Mouse (Mus musculus): ENCODE measurements around the gene Pmvk. TPM values are rescaled to one million over a fixed set of nuclear protein-coding genes. Genes with fewer than 3 reads are reported as not detected.

The Pmvk gene
- polyA plus RNA-seq (2015; fragmentation: Nextera tagmentation; extraction: Ambion mirVana): 56.1 and 59.3 TPM in 2 replicates

DNA sequence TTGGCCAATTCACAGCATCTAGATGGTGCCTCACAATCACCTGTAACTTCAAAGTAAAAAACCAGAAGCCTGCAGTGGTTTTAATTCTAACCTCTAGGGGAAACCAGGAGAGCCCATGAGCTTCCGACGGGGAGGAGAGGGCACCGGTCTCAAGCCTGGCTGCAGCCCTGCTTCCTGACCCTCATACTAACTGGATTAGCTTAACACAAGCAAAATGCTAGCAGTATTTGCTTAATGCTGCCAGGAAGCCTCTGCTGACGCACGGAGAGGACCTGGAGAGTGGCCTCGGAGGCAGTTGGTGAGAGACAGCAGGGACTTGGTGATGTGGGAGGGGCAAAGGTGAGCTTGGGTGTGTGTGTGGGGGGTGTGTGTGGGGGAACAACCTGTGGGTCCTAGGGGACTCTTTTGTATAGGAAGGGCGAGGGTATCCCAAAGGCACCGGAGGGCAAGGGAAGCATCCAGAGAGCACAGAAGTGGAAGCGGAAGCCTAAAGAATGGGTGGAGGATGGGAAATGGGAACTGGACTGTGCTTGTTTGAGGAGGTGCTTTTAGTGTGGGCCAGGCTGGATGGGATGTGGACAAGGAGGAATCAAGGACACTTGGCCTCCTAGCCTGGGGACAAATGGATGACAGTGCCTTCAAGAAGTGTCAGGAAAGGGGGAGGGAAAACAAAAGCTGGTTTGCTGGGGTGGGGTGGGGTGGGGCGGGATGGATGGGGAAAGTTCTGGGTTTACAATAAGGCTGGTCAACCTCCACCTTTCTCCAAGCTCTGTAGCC, at the start of gene Pmvk:
TSS of gene Pmvk (plus strand) at position 141 of the 777 bp plus-strand sequence.
- H3K4me2 ChIP-seq (replicated peaks; ENCODE audit: low read depth, low read length): no peak within 1 kb of the TSS

DNA sequence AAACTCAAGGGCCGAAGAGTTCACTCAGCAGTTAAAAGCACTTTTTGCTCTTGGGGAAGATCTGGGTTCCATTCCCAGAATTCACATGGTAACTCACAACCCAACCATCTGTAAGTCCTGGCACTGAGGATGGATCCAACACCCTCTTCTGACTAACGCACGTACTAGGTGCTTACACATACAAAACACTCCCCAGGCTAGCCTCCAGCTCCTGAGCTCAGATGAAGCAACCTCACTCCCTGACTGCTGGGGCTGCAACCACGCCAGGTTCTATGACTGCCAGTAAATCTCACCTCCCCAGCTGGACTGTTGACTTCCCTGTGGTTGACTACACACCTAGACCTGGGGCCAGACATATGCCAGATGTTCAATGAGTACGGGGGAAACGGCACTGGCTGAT, 47.5 kb upstream of the Pmvk start:
- H3K9ac ChIP-seq (replicated peaks; ENCODE audit: low read length): no peak overlapping the region
- no peaks in the 10 kb centered on the region for H3K9me3 ChIP-seq (ENCODE audit: low read length)
- 93% methylated on average over 6 of the region's 6 CpGs for WGBS
- H3K27me3 ChIP-seq (ENCODE audit: insufficient read depth, low read length): no peaks in the 10 kb centered on the region
- H3K27ac ChIP-seq (ENCODE audit: low read length): no peak overlapping the region
- peaks cover 29% of the 10 kb centered on the region for H3K36me3 ChIP-seq (ENCODE audit: insufficient read depth, low read length)
- peaks cover 7% of the 10 kb centered on the region for H3K4me1 ChIP-seq (ENCODE audit: insufficient read depth, low read length)
- no peak for ATAC-seq (ENCODE audit: low FRiP score, low TSS enrichment)
- no peak overlapping the region for H3K4me3 ChIP-seq (ENCODE audit: low read length)
- H3K4me2 ChIP-seq (replicated peaks; ENCODE audit: low read depth, low read length): no peak overlapping the region

More for the DNA sequence above, at the start of gene Pmvk:
- WGBS: 63% methylated on average over 10 of the region's 10 CpGs
- H3K27ac ChIP-seq (ENCODE audit: low read length): no peak within 1 kb of the TSS
- H3K9ac ChIP-seq (replicated peaks; ENCODE audit: low read length): no peak within 1 kb of the TSS
- H3K36me3 ChIP-seq (ENCODE audit: insufficient read depth, low read length): no peaks in the 10 kb centered on the region
- H3K9me3 ChIP-seq (ENCODE audit: low read length): no peaks in the 10 kb centered on the region
- H3K4me3 ChIP-seq (ENCODE audit: low read length): no peak within 1 kb of the TSS
- H3K4me1 ChIP-seq (ENCODE audit: insufficient read depth, low read length): peaks cover 12% of the 10 kb centered on the region; the same call in 1 of the 2 replicates
- no peaks in the 10 kb centered on the region for H3K27me3 ChIP-seq (ENCODE audit: insufficient read depth, low read length)
- ATAC-seq (ENCODE audit: low FRiP score, low TSS enrichment): no peak

DNA sequence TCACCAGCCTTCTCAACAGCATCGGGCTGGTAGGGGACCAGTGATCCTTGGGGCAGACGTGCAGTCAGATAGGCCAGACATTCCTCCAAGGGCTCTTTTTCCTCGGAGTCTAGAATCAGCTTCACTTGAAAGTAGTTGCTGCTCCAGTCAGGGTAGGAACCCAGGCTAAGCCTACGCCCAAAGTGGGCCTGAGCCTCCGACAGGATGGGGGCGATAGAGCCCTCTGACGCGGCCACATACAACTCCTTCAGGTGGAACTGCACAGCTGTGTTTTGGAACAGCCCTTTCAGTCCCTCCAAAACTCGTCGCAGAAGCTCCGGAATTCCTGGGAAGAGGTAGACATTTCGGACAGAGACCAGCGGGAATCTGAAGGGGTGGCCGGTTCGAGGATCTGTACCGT, 45.9 kb upstream of the Pmvk start:
- ATAC-seq (ENCODE audit: low FRiP score, low TSS enrichment): no peak
- Histone ChIP-seq H3K9me3 (ENCODE audit: low read length) (no peaks in the 10 kb centered on the region), H3K4me1 (ENCODE audit: insufficient read depth, low read length) (peaks cover 7% of the 10 kb centered on the region), H3K27me3 (ENCODE audit: insufficient read depth, low read length) (no peaks in the 10 kb centered on the region), H3K27ac (ENCODE audit: low read length) (no peak overlapping the region), H3K4me3 (ENCODE audit: low read length) (no peak overlapping the region), H3K4me2 (replicated peaks; ENCODE audit: low read depth, low read length) (no peak overlapping the region), H3K36me3 (ENCODE audit: insufficient read depth, low read length) (peaks cover 17% of the 10 kb centered on the region), H3K9ac (replicated peaks; ENCODE audit: low read length) (no peak overlapping the region)
- 73% methylated on average over 16 of the region's 16 CpGs for WGBS

DNA sequence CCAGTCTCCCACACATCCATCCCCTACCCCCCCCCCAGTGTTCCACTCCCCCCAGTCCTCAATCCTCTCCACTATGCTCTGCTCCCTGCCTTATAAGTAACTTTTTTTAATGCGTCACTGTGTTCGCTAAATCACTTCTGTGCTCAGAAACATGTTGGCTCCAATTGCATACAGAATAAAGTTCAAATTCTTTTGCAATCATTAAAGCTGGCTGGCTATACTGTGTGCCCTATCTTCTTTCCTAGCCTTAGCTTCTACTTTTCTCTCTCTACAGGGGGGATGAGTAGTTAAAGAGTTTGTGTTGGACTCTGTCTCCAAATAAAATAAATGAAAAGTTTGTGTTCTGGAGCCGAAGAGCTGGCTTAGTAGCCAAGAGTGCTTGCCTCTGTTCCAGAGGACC, 44.6 kb upstream of the Pmvk start:
- Histone ChIP-seq H3K27ac (ENCODE audit: low read length) (no peak overlapping the region), H3K4me2 (replicated peaks; ENCODE audit: low read depth, low read length) (no peak overlapping the region), H3K36me3 (ENCODE audit: insufficient read depth, low read length) (peaks cover 28% of the 10 kb centered on the region), H3K9me3 (ENCODE audit: low read length) (no peaks in the 10 kb centered on the region), H3K9ac (replicated peaks; ENCODE audit: low read length) (no peak overlapping the region), H3K27me3 (ENCODE audit: insufficient read depth, low read length) (no peaks in the 10 kb centered on the region), H3K4me3 (ENCODE audit: low read length) (no peak overlapping the region), H3K4me1 (ENCODE audit: insufficient read depth, low read length) (peaks cover 7% of the 10 kb centered on the region)
- ATAC-seq (ENCODE audit: low FRiP score, low TSS enrichment): no peak
- 91% methylated on average over 3 of the region's 3 CpGs for WGBS

DNA sequence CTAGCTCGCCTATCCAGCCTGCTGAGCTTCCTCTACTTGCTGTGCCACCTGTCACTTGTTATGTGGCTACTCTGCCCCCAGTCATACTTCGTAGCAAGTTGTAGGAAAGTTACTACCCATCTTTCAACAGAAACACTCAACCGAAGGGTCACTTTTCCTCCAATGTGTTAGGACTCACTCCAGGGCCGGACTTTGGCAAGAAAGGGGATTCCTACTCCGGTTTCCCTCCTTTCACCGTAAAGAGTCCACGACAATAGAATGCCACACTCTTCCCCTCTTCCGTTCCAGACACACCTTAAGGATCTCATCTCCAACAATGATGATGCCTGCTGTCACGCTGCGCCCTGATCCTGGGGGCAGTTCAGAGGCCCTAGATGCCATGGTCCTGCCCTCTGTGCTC, 43.5 kb upstream of the Pmvk start:
- Histone ChIP-seq H3K9ac (replicated peaks; ENCODE audit: low read length) (peak overlapping the region; percentile 68), H3K4me2 (replicated peaks; ENCODE audit: low read depth, low read length) (peak overlapping the region; percentile 68), H3K36me3 (ENCODE audit: insufficient read depth, low read length) (peaks cover 34% of the 10 kb centered on the region), H3K9me3 (ENCODE audit: low read length) (no peaks in the 10 kb centered on the region), H3K4me1 (ENCODE audit: insufficient read depth, low read length) (peaks cover 7% of the 10 kb centered on the region), H3K27me3 (ENCODE audit: insufficient read depth, low read length) (no peaks in the 10 kb centered on the region), H3K4me3 (ENCODE audit: low read length) (peak overlapping the region; percentile 67), H3K27ac (ENCODE audit: low read length) (peak overlapping the region; percentile 57; the same call in 1 of the 2 replicates)
- 77% methylated on average over 10 of the region's 10 CpGs for WGBS
- ATAC-seq (ENCODE audit: low FRiP score, low TSS enrichment): no peak

DNA sequence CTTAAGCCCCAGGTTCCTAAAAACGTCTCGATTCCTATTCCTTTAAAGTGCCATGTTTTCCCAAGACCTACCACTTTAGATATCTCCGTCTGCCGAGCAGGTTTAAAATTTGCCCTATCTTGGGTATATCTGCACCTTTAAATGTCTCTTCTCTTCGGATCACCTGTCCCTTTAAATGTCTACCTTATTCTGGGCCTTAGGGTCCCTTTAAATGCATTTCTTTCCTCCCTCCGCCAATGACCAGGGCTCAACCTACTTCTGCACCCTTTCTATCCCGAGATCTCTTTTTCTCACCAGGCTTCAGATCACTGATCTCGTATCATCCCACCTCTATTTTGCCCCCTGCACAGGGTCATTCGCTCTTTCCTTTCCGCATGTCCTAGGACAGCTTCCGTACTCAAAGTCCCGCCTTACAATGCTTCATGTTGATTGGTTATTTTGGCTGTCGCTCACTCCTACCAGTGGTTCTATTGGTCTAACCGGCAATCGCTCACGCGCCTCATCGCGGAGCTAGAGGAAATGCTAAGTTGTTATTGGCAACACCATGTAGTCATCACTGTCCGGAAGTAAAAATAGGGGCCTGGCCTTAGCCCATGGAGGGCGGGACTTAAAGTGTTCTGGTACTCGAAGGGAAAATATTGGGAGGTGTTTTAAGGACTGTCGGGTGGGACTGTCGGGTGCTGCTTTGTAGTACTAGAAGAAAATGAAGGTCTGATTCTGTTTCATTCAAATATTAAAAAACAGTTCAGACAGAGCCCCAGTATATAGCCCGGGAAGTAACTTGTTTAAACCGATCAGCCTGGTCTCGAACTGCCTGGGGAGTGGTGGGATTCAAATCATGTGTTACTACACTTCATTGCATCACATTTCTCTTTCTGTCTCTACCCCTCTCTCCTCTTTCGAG, 42.6 kb upstream of the Pmvk start, which contains the start of gene Flad1:
TSS of gene Flad1 (minus strand) at position 381 of the 904 bp plus-strand sequence.
- WGBS: 5% methylated on average over 28 of the region's 28 CpGs
- no peaks in the 10 kb centered on the region for H3K9me3 ChIP-seq (ENCODE audit: low read length)
- H3K4me1 ChIP-seq (ENCODE audit: insufficient read depth, low read length): peaks cover 12% of the 10 kb centered on the region
- no peaks in the 10 kb centered on the region for H3K27me3 ChIP-seq (ENCODE audit: insufficient read depth, low read length)
- peaks cover 39% of the 10 kb centered on the region for H3K36me3 ChIP-seq (ENCODE audit: insufficient read depth, low read length)
- peak within 1 kb of the TSS; percentile 67 for H3K4me3 ChIP-seq (ENCODE audit: low read length)
- peak within 1 kb of the TSS; percentile 57 for H3K27ac ChIP-seq (ENCODE audit: low read length)
- peak within 1 kb of the TSS; percentile 68 for H3K9ac ChIP-seq (replicated peaks; ENCODE audit: low read length)
- ATAC-seq (ENCODE audit: low FRiP score, low TSS enrichment): peak; percentile 100
- peak within 1 kb of the TSS; percentile 68 for H3K4me2 ChIP-seq (replicated peaks; ENCODE audit: low read depth, low read length)

DNA sequence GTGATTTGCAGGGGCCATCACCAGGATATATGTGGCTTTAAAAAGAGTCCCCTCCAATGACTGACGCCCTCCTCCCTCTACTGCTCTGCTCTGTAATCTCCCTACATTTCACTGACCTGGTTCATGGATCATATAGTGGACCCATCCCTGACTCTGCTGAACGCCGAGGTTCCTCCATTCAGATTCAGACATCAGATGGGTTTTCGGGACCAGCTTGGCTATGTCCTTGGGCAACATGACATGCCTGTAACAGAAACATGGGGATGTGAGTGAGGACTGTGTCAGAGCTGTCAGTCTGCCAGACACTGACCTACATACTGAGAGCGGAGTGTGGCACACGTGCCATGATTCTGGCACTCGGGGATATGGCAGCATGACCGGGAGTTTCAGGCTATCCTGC, 38.2 kb upstream of the Pmvk start:
- H3K9ac ChIP-seq (replicated peaks; ENCODE audit: low read length): no peak overlapping the region
- no peak for ATAC-seq (ENCODE audit: low FRiP score, low TSS enrichment)
- H3K9me3 ChIP-seq (ENCODE audit: low read length): no peaks in the 10 kb centered on the region
- 0 out of 2 replicates have a peak overlapping the region, but pooled peaks have one; percentile 62 for H3K4me3 ChIP-seq (ENCODE audit: low read length)
- no peaks in the 10 kb centered on the region for H3K27me3 ChIP-seq (ENCODE audit: insufficient read depth, low read length)
- WGBS: 92% methylated on average over 8 of the region's 8 CpGs
- H3K4me1 ChIP-seq (ENCODE audit: insufficient read depth, low read length): peaks cover 25% of the 10 kb centered on the region
- peaks cover 30% of the 10 kb centered on the region for H3K36me3 ChIP-seq (ENCODE audit: insufficient read depth, low read length)
- H3K4me2 ChIP-seq (replicated peaks; ENCODE audit: low read depth, low read length): no peak overlapping the region
- H3K27ac ChIP-seq (ENCODE audit: low read length): no peak overlapping the region

DNA sequence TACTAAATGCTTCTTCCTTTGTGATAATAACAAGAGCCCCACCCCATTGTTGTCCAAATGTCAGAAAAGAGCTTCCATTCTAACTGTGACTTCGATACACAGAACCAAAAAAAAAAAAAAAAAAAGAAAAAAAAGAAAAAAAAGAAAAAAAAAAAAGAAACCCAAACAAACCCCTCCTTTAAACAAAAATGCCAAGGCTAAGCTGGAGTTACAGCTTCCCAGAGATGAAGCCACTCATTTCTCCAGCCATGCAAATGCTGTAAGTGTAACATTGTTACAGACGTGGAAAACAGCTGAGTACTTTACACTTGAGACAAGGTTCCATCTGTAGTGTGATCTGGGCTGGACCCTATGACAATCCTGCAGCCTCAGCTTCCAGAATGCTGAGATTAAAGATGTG, 37.2 kb upstream of the Pmvk start:
- peak overlapping the region; percentile 88 for H3K4me2 ChIP-seq (replicated peaks; ENCODE audit: low read depth, low read length)
- H3K27ac ChIP-seq (ENCODE audit: low read length): peak overlapping the region; percentile 100
- peaks cover 30% of the 10 kb centered on the region for H3K36me3 ChIP-seq (ENCODE audit: insufficient read depth, low read length)
- no peaks in the 10 kb centered on the region for H3K27me3 ChIP-seq (ENCODE audit: insufficient read depth, low read length)
- ATAC-seq (ENCODE audit: low FRiP score, low TSS enrichment): no peak
- H3K4me1 ChIP-seq (ENCODE audit: insufficient read depth, low read length): peaks cover 30% of the 10 kb centered on the region
- H3K9ac ChIP-seq (replicated peaks; ENCODE audit: low read length): peak overlapping the region; percentile 79
- peak overlapping the region; percentile 62 for H3K4me3 ChIP-seq (ENCODE audit: low read length)
- 14% methylated on average over 2 of the region's 2 CpGs for WGBS
- H3K9me3 ChIP-seq (ENCODE audit: low read length): no peaks in the 10 kb centered on the region

DNA sequence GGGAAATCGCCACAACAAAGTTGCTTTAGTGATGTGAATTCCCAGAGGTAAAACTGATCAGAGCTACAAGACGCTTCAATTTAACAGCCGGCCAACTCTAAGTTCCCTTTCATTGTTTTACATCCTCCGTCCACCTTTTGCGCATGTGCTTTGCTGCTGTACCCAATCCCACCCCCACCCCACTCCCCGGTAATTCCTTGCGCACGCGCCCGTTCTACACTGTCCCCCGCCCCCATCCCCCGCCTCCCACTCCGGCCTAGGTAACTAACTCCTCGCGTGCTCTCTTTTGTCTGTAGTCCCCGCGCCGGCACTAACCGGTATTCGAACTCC, 36.5 kb upstream of the Pmvk start:
- WGBS: under 1% methylated on average over 20 of the region's 20 CpGs
- peak; percentile 24 for ATAC-seq (ENCODE audit: low FRiP score, low TSS enrichment)

More for the DNA sequence above, 36.5 kb upstream of the Pmvk start:
- Histone ChIP-seq H3K4me3 (ENCODE audit: low read length) (peak overlapping the region; percentile 62), H3K27ac (ENCODE audit: low read length) (peak overlapping the region; percentile 100), H3K4me2 (replicated peaks; ENCODE audit: low read depth, low read length) (peak overlapping the region; percentile 88), H3K27me3 (ENCODE audit: insufficient read depth, low read length) (no peaks in the 10 kb centered on the region), H3K9ac (replicated peaks; ENCODE audit: low read length) (peak overlapping the region; percentile 79), H3K4me1 (ENCODE audit: insufficient read depth, low read length) (peaks cover 37% of the 10 kb centered on the region), H3K36me3 (ENCODE audit: insufficient read depth, low read length) (peaks cover 30% of the 10 kb centered on the region), H3K9me3 (ENCODE audit: low read length) (no peaks in the 10 kb centered on the region)
